Mouse (Mus musculus): ENCODE results near the gene Zc2hc1c. TPM values are rescaled to one million over a fixed set of nuclear protein-coding genes. Genes with fewer than 3 reads are reported as not detected.
A peak's percentile ranks its signal among the peaks of the same experiment; 100 is the strongest.
"Not testable (repeated sequence)": the region's sequence is repeated elsewhere in the genome, so short reads cannot be mapped to it uniquely, and the experiment has no call there.

Gene Zc2hc1c
- total and polyA plus RNA-seq, 3 experiments, result 0.04 to 0.39 TPM; not detected in 1

- TF ChIP-seq POLR2AphosphoS2 (IDR thresholded peaks at IDR 0.05; ENCODE audit: low read length) (no peak), UBTF (IDR thresholded peaks at IDR 0.05; ENCODE audit: borderline replicate concordance, insufficient read depth, low read depth, low read length) (no peak), NRF1 (IDR thresholded peaks at IDR 0.05; ENCODE audit: insufficient read depth, low read depth, low read length, poor library complexity, severe bottlenecking) (no peak), ELF1 (IDR thresholded peaks at IDR 0.05; ENCODE audit: low read depth, low read length) (peak; percentile 14; the same call in 1 of the 2 replicates), MAZ (IDR thresholded peaks at IDR 0.05; ENCODE audit: low read depth, low read length) (no peak), POLR2A (IDR thresholded peaks at IDR 0.05; ENCODE audit: control insufficient read depth in 1 of 2, insufficient read depth in 1 of 2, low read depth in 1 of 2, low read length in 2 of 2, poor library complexity in 1 of 2) (no peak), GATA1 (IDR thresholded peaks at IDR 0.05; ENCODE audit: low read depth, low read length) (no peak; the same call in none of the 2 replicates), SIN3A (IDR thresholded peaks at IDR 0.05; ENCODE audit: low read length) (peak; percentile 75; the same call in 1 of the 2 replicates), MEF2A (IDR thresholded peaks at IDR 0.05; ENCODE audit: extremely low read depth, insufficient replicate concordance, low read depth, low read length, poor library complexity, severe bottlenecking) (no peak), CTCF (IDR thresholded peaks at IDR 0.05 in 2 of 3, conservative IDR thresholded peaks at IDR 0.05 in 1 of 3; ENCODE audit: control insufficient read depth in 1 of 3, insufficient read depth in 1 of 3, low read depth in 2 of 3, low read length in 3 of 3, poor library complexity in 1 of 3, severe bottlenecking in 1 of 3) (no peak), ZNF384 (IDR thresholded peaks at IDR 0.05; ENCODE audit: low read depth, low read length) (peak; percentile 77; the same call in 1 of the 2 replicates), POLR2AphosphoS5 (IDR thresholded peaks at IDR 0.05; ENCODE audit: borderline replicate concordance, low read depth, low read length) (no peak), GABPA (IDR thresholded peaks at IDR 0.05; ENCODE audit: low read depth, low read length) (no peak)
Observed at GRCm38 (mm10) chr12:85280845-85281651, 7.3 kb upstream of the Zc2hc1c start (continued).

GRCm38 (mm10) chr12:85281756-85282155, 6.6 kb upstream of the Zc2hc1c start:
- not testable (repeated sequence) for H3K79me2 ChIP-seq (ENCODE audit: control insufficient read depth, insufficient read depth, low read length, poor library complexity); H3K27me3 ChIP-seq (ENCODE audit: control insufficient read depth in 1 of 2, insufficient read depth in 2 of 2, low read length in 2 of 2); DNase-seq (ENCODE audit: low read depth, low spot score); H3K9me3 ChIP-seq (replicated peaks; ENCODE audit: insufficient read depth, low read length)
- H3K36me3 ChIP-seq (ENCODE audit: control insufficient read depth in 1 of 2, insufficient read depth in 2 of 2, low read length in 2 of 2), result peaks cover 0 to 20% of the 10 kb centered on the region in 2 experiments; a peak in 2 of 4 replicates
- H3K4me3 ChIP-seq (ENCODE audit: control insufficient read depth in 1 of 2, insufficient read depth in 1 of 2, low read depth in 2 of 2, low read length in 2 of 2), result peak overlapping the region in 1 of 2 experiments; percentile 74; a peak in 2 of 4 replicates
- H3K9ac ChIP-seq (ENCODE audit: control insufficient read depth, low read depth, low read length, poor library complexity, severe bottlenecking), result peak overlapping the region; percentile 2; the same call in 1 of the 2 replicates
- peak overlapping the region; percentile 22 for H3K27ac ChIP-seq (ENCODE audit: control insufficient read depth, low read depth, low read length)
- H3K4me1 ChIP-seq (ENCODE audit: control insufficient read depth in 1 of 2, insufficient read depth in 2 of 2, low read length in 2 of 2), result peaks cover 12 to 26% of the 10 kb centered on the region in 2 experiments

GRCm38 (mm10) chr12:85284331-85284730, 4.1 kb upstream of the Zc2hc1c start:
- peaks cover 4% of the 10 kb centered on the region; the same call in 1 of the 2 replicates for H3K79me2 ChIP-seq (ENCODE audit: control insufficient read depth, insufficient read depth, low read length, poor library complexity)
- H3K4me1 ChIP-seq (ENCODE audit: control insufficient read depth in 1 of 2, insufficient read depth in 2 of 2, low read length in 2 of 2), result peaks cover 4 to 14% of the 10 kb centered on the region in 2 experiments
- no peak overlapping the region for H3K27ac ChIP-seq (ENCODE audit: control insufficient read depth, low read depth, low read length)
- peak; percentile 60 for DNase-seq (ENCODE audit: low read depth, low spot score)
- no peaks in the 10 kb centered on the region for H3K27me3 ChIP-seq (ENCODE audit: control insufficient read depth in 1 of 2, insufficient read depth in 2 of 2, low read length in 2 of 2)
- peak overlapping the region in 1 of 2 experiments; percentile 2; a peak in 1 of 4 replicates for H3K4me3 ChIP-seq (ENCODE audit: control insufficient read depth in 1 of 2, insufficient read depth in 1 of 2, low read depth in 2 of 2, low read length in 2 of 2)
- H3K9me3 ChIP-seq (replicated peaks; ENCODE audit: insufficient read depth, low read length), result no peaks in the 10 kb centered on the region
- no peak for TF ChIP-seq SIN3A (IDR thresholded peaks at IDR 0.05; ENCODE audit: low read length)
- TF ChIP-seq MAFK (IDR thresholded peaks at IDR 0.05; ENCODE audit: borderline replicate concordance, low read depth, low read length), result no peak
- no peak for TF ChIP-seq CTCF (IDR thresholded peaks at IDR 0.05 in 2 of 3, conservative IDR thresholded peaks at IDR 0.05 in 1 of 3; ENCODE audit: control insufficient read depth in 1 of 3, insufficient read depth in 1 of 3, low read depth in 2 of 3, low read length in 3 of 3, poor library complexity in 1 of 3, severe bottlenecking in 1 of 3)
- no peak for TF ChIP-seq ZKSCAN1 (IDR thresholded peaks at IDR 0.05; ENCODE audit: low read depth, low read length)
- no peak for TF ChIP-seq EP300 (IDR thresholded peaks at IDR 0.05; ENCODE audit: low read depth in 1 of 2, low read length in 2 of 2)
- no peak for TF ChIP-seq MYB (IDR thresholded peaks at IDR 0.05; ENCODE audit: low read depth, low read length)
- no peak for TF ChIP-seq BHLHE40 (IDR thresholded peaks at IDR 0.05; ENCODE audit: borderline replicate concordance, low read depth, low read length)
- no peak for TF ChIP-seq MAZ (IDR thresholded peaks at IDR 0.05; ENCODE audit: low read depth, low read length)
- TF ChIP-seq MYC (IDR thresholded peaks at IDR 0.05; ENCODE audit: low read depth, low read length), result no peak
- TF ChIP-seq JUND (IDR thresholded peaks at IDR 0.05; ENCODE audit: low read depth, low read length), result no peak
- TF ChIP-seq POLR2AphosphoS5 (IDR thresholded peaks at IDR 0.05; ENCODE audit: borderline replicate concordance, low read depth, low read length), result no peak
- TF ChIP-seq ZC3H11A (IDR thresholded peaks at IDR 0.05; ENCODE audit: low read depth, low read length), result no peak
- no peak for TF ChIP-seq GATA1 (IDR thresholded peaks at IDR 0.05; ENCODE audit: low read depth, low read length)
- TF ChIP-seq POLR2AphosphoS2 (IDR thresholded peaks at IDR 0.05; ENCODE audit: low read length), result no peak
- no peak overlapping the region for H3K9ac ChIP-seq (ENCODE audit: control insufficient read depth, low read depth, low read length, poor library complexity, severe bottlenecking)
- peaks cover 0 to 11% of the 10 kb centered on the region in 2 experiments; a peak in 1 of 4 replicates for H3K36me3 ChIP-seq (ENCODE audit: control insufficient read depth in 1 of 2, insufficient read depth in 2 of 2, low read length in 2 of 2)
